Mouse (Mus musculus) intestine, embryonic 15.5 days (tissue): ENCODE results near the gene Kctd21. TPM values are rescaled to one million over a fixed set of nuclear protein-coding genes. Genes with fewer than 3 reads are reported as not detected.
A peak's percentile ranks its signal among the peaks of the same experiment; 100 is the strongest.

Source experiments
- ATAC-seq: fragments of 200-750 bp; cut with Nextera tagmentation; 2 replicates; pipeline ENCODE4 v1.8.0; 2017; ENCODE audit warnings: moderate TSS enrichment, moderate library complexity
- H3K27ac ChIP-seq: fragments of 300-500 bp; sonication (generic); 2 replicates; pipeline ENCODE4 v1.5.1; 2015; ENCODE audit warnings: mild to moderate bottlenecking, inconsistent platforms
- H3K27me3 ChIP-seq: fragments of 300-500 bp; sonication (generic); replicated peaks from 2 replicates; pipeline ENCODE4 v1.6.1; 2015; ENCODE audit warnings: inconsistent platforms
- H3K36me3 ChIP-seq: fragments of 300-500 bp; sonication (generic); 2 replicates; pipeline ENCODE4 v1.6.1; 2015; ENCODE audit warnings: inconsistent platforms
- H3K4me1 ChIP-seq: fragments of 300-500 bp; sonication (generic); replicated peaks from 2 replicates; pipeline ENCODE4 v1.6.1; 2015; ENCODE audit warnings: inconsistent platforms
- H3K4me2 ChIP-seq: fragments of 300-500 bp; sonication (generic); replicated peaks from 2 replicates; pipeline ENCODE4 v1.6.1; 2015; ENCODE audit warnings: mild to moderate bottlenecking, inconsistent platforms
- H3K4me3 ChIP-seq: fragments of 300-500 bp; sonication (generic); replicated peaks from 2 replicates; pipeline ENCODE4 v1.5.1; 2015; ENCODE audit warnings: inconsistent platforms
- H3K9ac ChIP-seq: fragments of 300-500 bp; sonication (generic); 2 replicates; pipeline ENCODE4 v1.6.1; 2015; ENCODE audit warnings: inconsistent platforms
- H3K9me3 ChIP-seq: fragments of 300-500 bp; sonication (generic); 2 replicates; pipeline ENCODE4 v1.6.1; 2016; ENCODE audit warnings: inconsistent platforms
- WGBS: fragments of 180-500 bp; shearing (Covaris S2); methylation state at CpG from one replicate; pipeline ENCODE4 v1.1.7; 2015; 5-methylcytosine and 5-hydroxymethylcytosine counted together
- polyA plus RNA-seq: library from polyadenylated mRNA; unstranded; fragments of >200 nt; fragmentation: Nextera tagmentation; extraction: Ambion mirVana; gene quantifications from 2 replicates; pipeline ENCODE4 v1.2.1, GENCODE M21; 2015

Gene Kctd21
- polyA plus RNA-seq, 1 experiment from 2014 or later: 3.6 TPM

GRCm38 (mm10) chr7:97342961-97343360 is 10.8 kb downstream of the Kctd21 start:
- H3K27ac ChIP-seq: peak overlapping the region; percentile 54
- ATAC-seq: 0 out of 2 replicates have a peak, but pooled peaks have one; percentile 9
- 30% methylated on average over 2 of the region's 2 CpGs for WGBS

GRCm38 (mm10) chr7:97344655-97345054 is 12.5 kb downstream of the Kctd21 start:
- ATAC-seq: no peak

More at GRCm38 (mm10) chr7:97342961-97343360, 10.8 kb downstream of the Kctd21 start:
- Histone ChIP-seq H3K27me3 (no peaks in the 10 kb centered on the region), H3K9me3 (no peaks in the 10 kb centered on the region), H3K4me2 (no peak overlapping the region), H3K9ac (peak overlapping the region; percentile 4; the same call in 1 of the 2 replicates), H3K4me1 (peaks cover 19% of the 10 kb centered on the region), H3K36me3 (no peaks in the 10 kb centered on the region), H3K4me3 (no peak overlapping the region)

GRCm38 (mm10) chr7:97345229-97345871 is 13.2 kb downstream of the Kctd21 start:
- ATAC-seq: no peak
- no peak overlapping the region for H3K4me3 ChIP-seq
- no peaks in the 10 kb centered on the region for H3K27me3 ChIP-seq
- peaks cover 19% of the 10 kb centered on the region for H3K4me1 ChIP-seq
- H3K9ac ChIP-seq: no peak overlapping the region
- 0 out of 2 replicates have a peak overlapping the region, but pooled peaks have one; percentile 22 for H3K27ac ChIP-seq
- no peaks in the 10 kb centered on the region for H3K9me3 ChIP-seq
- no peaks in the 10 kb centered on the region for H3K36me3 ChIP-seq
- H3K4me2 ChIP-seq: no peak overlapping the region
- WGBS: 55% methylated on average over 10 of the region's 10 CpGs

More at GRCm38 (mm10) chr7:97344655-97345054, 12.5 kb downstream of the Kctd21 start:
- H3K36me3 ChIP-seq: no peaks in the 10 kb centered on the region
- H3K4me1 ChIP-seq: peaks cover 19% of the 10 kb centered on the region
- no peaks in the 10 kb centered on the region for H3K27me3 ChIP-seq
- H3K9ac ChIP-seq: no peak overlapping the region
- H3K4me2 ChIP-seq: no peak overlapping the region
- H3K4me3 ChIP-seq: no peak overlapping the region
- 79% methylated on average over 2 of the region's 2 CpGs for WGBS
- H3K9me3 ChIP-seq: no peaks in the 10 kb centered on the region
- H3K27ac ChIP-seq: no peak overlapping the region

- Histone ChIP-seq H3K9ac (no peak overlapping the region), H3K27me3 (no peaks in the 10 kb centered on the region), H3K4me3 (no peak overlapping the region), H3K4me1 (peaks cover 17% of the 10 kb centered on the region), H3K36me3 (no peaks in the 10 kb centered on the region), H3K9me3 (no peaks in the 10 kb centered on the region), H3K4me2 (no peak overlapping the region), H3K27ac (no peak overlapping the region)
- 80% methylated on average over 9 of the region's 9 CpGs for WGBS
- no peak for ATAC-seq
Measured at GRCm38 (mm10) chr7:97346111-97346821, 14.1 kb downstream of the Kctd21 start.

- Histone ChIP-seq H3K36me3 (no peaks in the 10 kb centered on the region), H3K27ac (no peak overlapping the region), H3K4me2 (no peak overlapping the region), H3K4me3 (no peak overlapping the region), H3K27me3 (no peaks in the 10 kb centered on the region), H3K9me3 (no peaks in the 10 kb centered on the region), H3K4me1 (peaks cover 17% of the 10 kb centered on the region), H3K9ac (no peak overlapping the region)
- WGBS: 81% methylated on average over 4 of the region's 4 CpGs
- ATAC-seq: no peak
Measured at GRCm38 (mm10) chr7:97346822-97347166, 14.7 kb downstream of the Kctd21 start.

GRCm38 (mm10) chr7:97347464-97347863 is 15.3 kb downstream of the Kctd21 start:
- no peak overlapping the region for H3K27ac ChIP-seq

GRCm38 (mm10) chr7:97348318-97348717 is 16.2 kb downstream of the Kctd21 start:
- Histone ChIP-seq H3K27me3 (no peaks in the 10 kb centered on the region), H3K27ac (no peak overlapping the region), H3K36me3 (no peaks in the 10 kb centered on the region), H3K4me2 (no peak overlapping the region), H3K9me3 (no peaks in the 10 kb centered on the region), H3K4me1 (peaks cover 13% of the 10 kb centered on the region), H3K4me3 (no peak overlapping the region), H3K9ac (no peak overlapping the region)
- 89% methylated on average over 3 of the region's 3 CpGs for WGBS
- ATAC-seq: no peak

More at GRCm38 (mm10) chr7:97347464-97347863, 15.3 kb downstream of the Kctd21 start:
- no peak overlapping the region for H3K9ac ChIP-seq
- no peaks in the 10 kb centered on the region for H3K27me3 ChIP-seq
- no peak overlapping the region for H3K4me3 ChIP-seq
- H3K36me3 ChIP-seq: no peaks in the 10 kb centered on the region
- 94% methylated on average over 15 of the region's 15 CpGs for WGBS
- no peak overlapping the region for H3K4me2 ChIP-seq
- no peak for ATAC-seq
- peaks cover 17% of the 10 kb centered on the region for H3K4me1 ChIP-seq
- no peaks in the 10 kb centered on the region for H3K9me3 ChIP-seq

- Histone ChIP-seq H3K4me3 (no peak overlapping the region), H3K27ac (no peak overlapping the region), H3K36me3 (no peaks in the 10 kb centered on the region), H3K9ac (no peak overlapping the region), H3K4me1 (peaks cover 11% of the 10 kb centered on the region), H3K27me3 (no peaks in the 10 kb centered on the region), H3K9me3 (no peaks in the 10 kb centered on the region), H3K4me2 (no peak overlapping the region)
- WGBS: 84% methylated on average over 5 of the region's 5 CpGs
- no peak for ATAC-seq
Measured at GRCm38 (mm10) chr7:97348836-97349235, 16.7 kb downstream of the Kctd21 start.

GRCm38 (mm10) chr7:97349438-97349837 is 17.3 kb downstream of the Kctd21 start:
- no peaks in the 10 kb centered on the region for H3K36me3 ChIP-seq
- no peak for ATAC-seq
- no peak overlapping the region for H3K4me3 ChIP-seq
- no peak overlapping the region for H3K4me2 ChIP-seq
- H3K27ac ChIP-seq: no peak overlapping the region
- no peaks in the 10 kb centered on the region for H3K27me3 ChIP-seq
- peaks cover 11% of the 10 kb centered on the region for H3K4me1 ChIP-seq
- no peak overlapping the region for H3K9ac ChIP-seq
- no peaks in the 10 kb centered on the region for H3K9me3 ChIP-seq
- WGBS: 85% methylated on average over 6 of the region's 6 CpGs

GRCm38 (mm10) chr7:97350891-97351290 is 18.8 kb downstream of the Kctd21 start:
- Histone ChIP-seq H3K4me2 (no peak overlapping the region), H3K9me3 (no peaks in the 10 kb centered on the region), H3K4me1 (0 out of 2 replicates have a peak, but pooled peaks cover 8% of the 10 kb centered on the region), H3K27me3 (no peaks in the 10 kb centered on the region), H3K27ac (no peak overlapping the region), H3K9ac (no peak overlapping the region), H3K4me3 (no peak overlapping the region), H3K36me3 (no peaks in the 10 kb centered on the region)
- WGBS: 91% methylated on average over 5 of the region's 5 CpGs
- no peak for ATAC-seq

- WGBS: 83% methylated on average over 11 of the region's 11 CpGs
- 0 out of 2 replicates have a peak, but pooled peaks cover 6% of the 10 kb centered on the region for H3K4me1 ChIP-seq
- H3K27me3 ChIP-seq: no peaks in the 10 kb centered on the region
- H3K36me3 ChIP-seq: no peaks in the 10 kb centered on the region
- no peak overlapping the region for H3K27ac ChIP-seq
- no peaks in the 10 kb centered on the region for H3K9me3 ChIP-seq
- no peak for ATAC-seq
- no peak overlapping the region for H3K4me3 ChIP-seq
- no peak overlapping the region for H3K4me2 ChIP-seq
- no peak overlapping the region for H3K9ac ChIP-seq
Measured at GRCm38 (mm10) chr7:97351792-97352513, 19.8 kb downstream of the Kctd21 start.

- H3K27ac ChIP-seq: no peak overlapping the region
- H3K4me1 ChIP-seq: 0 out of 2 replicates have a peak, but pooled peaks cover 6% of the 10 kb centered on the region
- no peaks in the 10 kb centered on the region for H3K36me3 ChIP-seq
- no peak overlapping the region for H3K9ac ChIP-seq
- no peak overlapping the region for H3K4me2 ChIP-seq
- no peak overlapping the region for H3K4me3 ChIP-seq
- no peaks in the 10 kb centered on the region for H3K9me3 ChIP-seq
- ATAC-seq: no peak
- H3K27me3 ChIP-seq: no peaks in the 10 kb centered on the region
- 82% methylated on average over 6 of the region's 6 CpGs for WGBS
Measured at GRCm38 (mm10) chr7:97353356-97353755, 21.2 kb downstream of the Kctd21 start.
